Mouse (Mus musculus): ENCODE data around the gene Mpp1. TPM values are rescaled to one million over a fixed set of nuclear protein-coding genes. Genes with fewer than 3 reads are reported as not detected.
A peak's percentile ranks its signal among the peaks of the same experiment; 100 is the strongest.

Gene Mpp1
- total RNA-seq, 2 experiments from 2014 or later = 95.3 to 97.8 TPM

- peak; percentile 98 for ATAC-seq (ENCODE audit: poor library complexity, severe bottlenecking)
Observed at GRCm38 (mm10) chrX:75084774-75085508, 45.9 kb downstream of the Mpp1 start, which contains the start of gene Gab3. Gab3 (minus strand) TSS chrX:75085458.

GRCm38 (mm10) chrX:75083982-75084773, 46.6 kb downstream of the Mpp1 start:
- peak; percentile 66 for ATAC-seq (ENCODE audit: poor library complexity, severe bottlenecking)

- ATAC-seq (ENCODE audit: poor library complexity, severe bottlenecking) = no peak
Observed at GRCm38 (mm10) chrX:75082351-75082750, 48.5 kb downstream of the Mpp1 start.

Other genes starting within 250 kb of the Mpp1 start
- 15.3 and 19.9 TPM in 2 replicates for gene Gab3, start 45.6 kb downstream of the Mpp1 start, total RNA-seq (2015)
- gene Gab3, start 45.6 kb downstream of the Mpp1 start, total RNA-seq (2017) = 6.2 and 10.0 TPM in 2 replicates
- 37.4 and 41.2 TPM in 2 replicates for gene Dkc1, start 35.2 kb downstream of the Mpp1 start, total RNA-seq (2015)
- 79.3 and 82.6 TPM in 2 replicates for gene Dkc1, start 35.2 kb downstream of the Mpp1 start, total RNA-seq (2017)
- not detected in 2 replicates for gene Smim9, start 32.8 kb upstream of the Mpp1 start, total RNA-seq (2015)
- gene Smim9, start 32.8 kb upstream of the Mpp1 start, total RNA-seq (2017) = not detected in 2 replicates

Data from megakaryocyte, adult 5-6 weeks (primary cell).